Mouse (Mus musculus) adrenal gland, postnatal 25 days (tissue): Measurements from ENCODE around the gene Agap1. TPM values are rescaled to one million over a fixed set of nuclear protein-coding genes. Genes with fewer than 3 reads are reported as not detected.
A peak's percentile ranks its signal among the peaks of the same experiment; 100 is the strongest.

Source experiments
- DNase-seq: peaks from one replicate; pipeline ENCODE4 v3.0.0; 2021; ENCODE audit warnings: mixed read lengths
- total RNA-seq: library from RNA; stranded (reverse); gene quantifications from 2 replicates; pipeline ENCODE4 v1.2.3, GENCODE M21; 2021

Gene Agap1
- total RNA-seq, 1 experiment from 2014 or later = 55.0 TPM

- DNase-seq = no peak
These were observed 211.5 kb downstream of the Agap1 start for GRCm38 (mm10) chr1:89666154-89666553.

- DNase-seq = no peak
These were observed 212.8 kb downstream of the Agap1 start for GRCm38 (mm10) chr1:89667387-89667786.

GRCm38 (mm10) chr1:89668635-89669034 is 214.0 kb downstream of the Agap1 start:
- DNase-seq = no peak

GRCm38 (mm10) chr1:89671110-89671787 is 216.6 kb downstream of the Agap1 start:
- no peak for DNase-seq

GRCm38 (mm10) chr1:89673071-89673470 is 218.5 kb downstream of the Agap1 start:
- no peak for DNase-seq

GRCm38 (mm10) chr1:89673686-89674085 is 219.1 kb downstream of the Agap1 start:
- no peak for DNase-seq

- no peak for DNase-seq
These were observed 220.1 kb downstream of the Agap1 start for GRCm38 (mm10) chr1:89674681-89675080.

GRCm38 (mm10) chr1:89676411-89676810 is 221.8 kb downstream of the Agap1 start:
- DNase-seq = peak; percentile 55

- no peak for DNase-seq
These were observed 226.1 kb downstream of the Agap1 start for GRCm38 (mm10) chr1:89680673-89681072.

GRCm38 (mm10) chr1:89688914-89689313 is 234.3 kb downstream of the Agap1 start:
- DNase-seq = peak; percentile 51

GRCm38 (mm10) chr1:89689544-89690212 is 235.1 kb downstream of the Agap1 start:
- no peak for DNase-seq

- DNase-seq = no peak
These were observed 236.5 kb downstream of the Agap1 start for GRCm38 (mm10) chr1:89691096-89691495.

GRCm38 (mm10) chr1:89692420-89692819 is 237.8 kb downstream of the Agap1 start:
- DNase-seq = no peak

GRCm38 (mm10) chr1:89694916-89695315 is 240.3 kb downstream of the Agap1 start:
- DNase-seq = no peak

GRCm38 (mm10) chr1:89697241-89697640 is 242.6 kb downstream of the Agap1 start:
- DNase-seq = peak; percentile 17

GRCm38 (mm10) chr1:89700166-89700565 is 245.6 kb downstream of the Agap1 start:
- no peak for DNase-seq

- no peak for DNase-seq
These were observed 246.6 kb downstream of the Agap1 start for GRCm38 (mm10) chr1:89701162-89701730.

GRCm38 (mm10) chr1:89703294-89703693 is 248.7 kb downstream of the Agap1 start:
- DNase-seq = peak; percentile 23

- DNase-seq = no peak
These were observed 251.1 kb downstream of the Agap1 start for GRCm38 (mm10) chr1:89705670-89706069.

GRCm38 (mm10) chr1:89706862-89707261 is 252.3 kb downstream of the Agap1 start:
- DNase-seq = no peak

GRCm38 (mm10) chr1:89707756-89708480 is 253.3 kb downstream of the Agap1 start:
- no peak for DNase-seq

GRCm38 (mm10) chr1:89709824-89710223 is 255.2 kb downstream of the Agap1 start:
- DNase-seq = no peak

- DNase-seq = no peak
These were observed 259.1 kb downstream of the Agap1 start for GRCm38 (mm10) chr1:89713681-89714080.
